Mouse (Mus musculus) layer of hippocampus, adult 8-10 months (tissue): ENCODE data around the gene Padi4. TPM values are rescaled to one million over a fixed set of nuclear protein-coding genes. Genes with fewer than 3 reads are reported as not detected.
A peak's percentile ranks its signal among the peaks of the same experiment; 100 is the strongest.

Source experiments
- DNase-seq, 2 experiments: peaks; one replicate each; pipeline ENCODE4 v3.0.0; 2022; ENCODE audit warnings: low spot score in 2 of 2
- total RNA-seq, 4 experiments: library from RNA; stranded (reverse); gene quantifications; 2 replicates each; pipeline ENCODE4 v1.2.4; 2022

Gene Padi4
- total RNA-seq, 4 experiments from 2014 or later, result 0.18 TPM; not detected in 3

DNA sequence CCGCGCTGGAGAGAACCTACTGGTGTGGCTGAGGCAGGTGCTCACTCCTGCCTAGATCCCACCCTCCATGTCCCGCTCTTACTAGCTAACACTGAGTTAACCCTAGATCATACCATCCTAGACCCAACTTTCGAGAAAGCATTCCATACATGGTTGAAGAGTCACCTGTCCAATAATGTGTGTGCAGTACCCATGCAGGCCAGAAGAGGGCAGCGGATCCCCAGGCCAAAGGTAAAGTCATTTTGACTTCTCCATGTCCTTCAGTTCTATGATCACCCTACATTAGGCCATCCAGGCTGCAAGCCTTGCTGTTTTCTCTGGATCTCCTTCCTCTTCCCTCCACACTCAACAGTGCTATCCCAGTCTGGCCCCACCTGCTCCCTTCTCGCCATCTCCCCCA lies 14.9 kb upstream of the Padi4 start:
- peak in 1 of 2 experiments; percentile 50 for DNase-seq

DNA sequence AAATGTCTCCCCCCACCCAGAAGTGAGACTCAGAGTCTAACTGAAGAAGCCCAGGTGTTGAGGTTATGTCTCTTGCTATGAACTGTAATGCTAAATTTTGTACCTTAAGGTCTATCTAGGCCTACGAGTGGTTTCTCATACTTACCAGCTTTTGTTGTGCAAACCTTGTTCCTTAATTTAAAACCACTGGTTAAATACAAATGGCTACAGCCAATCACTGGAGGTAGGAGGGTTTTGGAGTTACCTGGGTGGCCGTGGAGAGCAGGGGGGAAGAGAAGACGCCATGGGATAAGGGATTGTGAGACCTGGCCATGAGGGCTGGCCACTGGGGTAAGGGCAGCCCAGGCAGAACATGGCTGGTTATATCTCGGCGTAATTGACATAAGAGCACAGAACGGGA lies 14.2 kb upstream of the Padi4 start:
- no peak for DNase-seq

DNA sequence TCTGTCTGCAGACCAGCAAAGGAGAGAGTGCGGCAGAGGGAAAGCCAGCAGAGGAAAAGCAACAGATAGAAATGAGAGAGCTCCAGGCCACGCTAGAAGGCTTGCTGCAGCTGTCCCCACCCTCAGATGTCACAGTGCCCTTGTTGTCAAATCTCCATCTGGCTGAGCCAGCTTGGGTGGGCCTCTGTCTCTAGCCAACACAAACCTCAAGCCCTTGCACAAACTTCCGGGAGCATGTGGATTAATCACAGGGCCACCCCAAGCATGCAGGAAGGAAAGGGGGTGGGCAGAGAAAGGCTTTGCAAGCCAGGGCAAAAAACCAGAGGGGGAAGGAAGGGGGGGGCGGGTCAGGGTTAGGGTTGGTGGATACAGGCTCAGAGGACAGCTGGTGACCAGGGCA lies 13.4 kb upstream of the Padi4 start:
- no peak for DNase-seq

DNA sequence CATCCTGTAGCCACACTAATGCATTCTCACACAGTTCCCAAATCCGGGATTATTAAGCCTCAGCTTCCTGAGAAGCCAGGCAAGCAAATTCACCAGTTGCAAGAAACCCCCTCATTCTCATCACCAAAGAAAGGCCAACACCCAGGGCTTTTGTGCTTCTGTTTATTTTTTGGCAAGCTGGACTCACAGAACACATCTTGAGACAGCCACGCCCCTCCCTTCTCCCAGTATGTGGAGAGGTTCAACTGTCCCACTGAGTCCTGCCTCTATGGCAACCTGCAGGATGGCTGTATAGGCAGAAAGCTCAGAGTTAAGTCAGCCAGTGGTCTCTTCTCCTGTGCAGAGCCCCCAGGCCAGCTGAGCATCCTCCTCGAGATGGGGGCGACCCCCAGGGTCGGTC lies 11.2 kb upstream of the Padi4 start:
- DNase-seq, result no peak

DNA sequence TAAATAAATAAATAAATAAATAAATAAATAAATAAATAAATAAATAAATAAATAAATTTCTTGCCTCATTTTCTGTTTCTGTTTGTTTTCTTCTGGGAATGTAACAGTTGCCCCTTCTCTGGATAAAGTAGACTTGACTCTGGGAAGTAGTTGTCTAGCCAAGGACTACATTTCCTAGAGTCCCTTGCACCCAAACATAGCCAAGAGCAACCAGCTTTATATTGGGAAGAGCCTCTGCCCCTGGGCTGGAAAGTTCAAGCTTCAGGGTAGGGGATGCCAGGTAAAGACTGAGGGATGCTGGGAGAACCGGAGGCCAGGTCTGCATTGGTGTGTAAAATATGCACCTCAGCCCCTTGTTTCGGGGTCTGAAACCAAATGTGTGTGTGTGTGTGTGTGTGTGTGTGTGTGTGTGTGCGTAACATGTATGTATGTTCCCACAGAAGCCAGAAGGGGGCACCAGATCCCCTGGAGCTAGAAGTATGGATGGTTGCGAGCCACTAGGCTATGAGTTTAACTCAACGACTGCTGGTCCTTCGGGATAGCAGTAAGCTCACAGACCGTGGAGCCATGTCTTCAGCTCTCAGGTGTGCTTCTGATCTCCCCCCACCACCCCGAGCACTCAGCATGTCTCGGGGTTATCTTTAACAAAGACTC lies 10.4 kb upstream of the Padi4 start:
- no peak for DNase-seq

DNA sequence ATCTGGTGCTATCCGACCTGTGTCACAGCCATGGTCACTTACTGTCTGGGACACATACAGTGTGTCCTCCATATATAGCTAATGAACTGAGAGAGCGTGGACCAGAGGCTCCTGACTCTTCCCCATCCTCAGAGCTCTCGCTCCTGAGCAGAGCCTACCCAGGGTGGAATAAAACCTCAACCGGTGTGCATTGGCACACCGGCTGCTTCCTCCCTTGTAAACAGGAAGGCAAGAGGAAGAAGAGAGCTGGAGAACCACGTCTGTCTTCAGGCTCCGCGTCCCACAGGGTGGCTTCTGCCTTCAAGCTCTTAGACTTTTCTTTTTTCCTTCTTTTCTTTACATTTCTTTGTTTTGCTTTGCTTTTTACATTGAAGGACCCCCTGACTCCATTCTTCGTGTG lies 8.8 kb upstream of the Padi4 start:
- DNase-seq, result no peak

DNA sequence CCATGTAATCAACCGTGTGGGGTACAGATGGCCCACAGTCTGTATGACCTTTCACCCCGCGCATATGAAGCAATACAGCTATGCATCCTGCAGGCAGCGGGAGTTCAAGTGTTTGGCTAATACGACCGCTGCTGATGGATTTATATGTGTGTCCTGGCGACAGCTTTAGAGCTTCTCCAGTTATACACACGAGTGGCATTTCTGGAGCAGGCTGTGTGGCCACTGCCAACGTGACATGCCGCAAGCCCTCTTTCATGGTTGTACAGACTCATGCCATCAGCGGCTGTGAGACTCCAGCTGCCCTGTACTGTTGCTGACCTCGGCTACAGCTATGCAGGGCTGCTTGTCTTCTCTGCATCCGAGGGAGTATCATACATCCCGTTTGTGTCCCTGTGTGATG lies 6.5 kb upstream of the Padi4 start:
- no peak for DNase-seq

DNA sequence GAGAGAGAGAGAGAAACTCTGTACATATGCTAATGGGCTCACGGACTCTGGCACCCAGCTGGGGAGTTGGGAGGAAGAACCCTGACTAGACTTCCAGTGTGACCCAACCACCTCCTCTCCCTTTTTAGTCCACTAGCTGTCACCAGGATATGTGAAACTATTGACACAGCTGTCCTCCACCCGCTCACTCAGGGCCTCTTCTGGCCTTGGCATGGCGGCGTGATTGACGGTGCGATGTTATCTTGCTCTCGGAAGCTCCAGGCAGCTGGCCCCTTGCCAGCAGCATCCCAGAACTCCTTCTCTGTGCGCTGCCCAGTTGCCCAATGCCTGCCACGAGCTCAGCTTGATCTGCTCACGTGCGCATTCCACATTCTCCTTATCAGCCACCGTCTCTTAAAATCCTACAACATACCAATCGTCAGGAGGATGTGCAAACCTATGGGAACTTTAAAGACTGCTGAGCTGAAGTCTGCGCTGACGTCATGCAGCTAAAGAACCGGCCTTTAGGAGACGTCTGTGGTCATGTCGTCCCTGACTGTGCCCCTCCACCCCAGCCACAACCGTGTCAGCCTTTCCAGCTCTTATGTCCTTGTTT lies 5.9 kb upstream of the Padi4 start:
- no peak for DNase-seq

DNA sequence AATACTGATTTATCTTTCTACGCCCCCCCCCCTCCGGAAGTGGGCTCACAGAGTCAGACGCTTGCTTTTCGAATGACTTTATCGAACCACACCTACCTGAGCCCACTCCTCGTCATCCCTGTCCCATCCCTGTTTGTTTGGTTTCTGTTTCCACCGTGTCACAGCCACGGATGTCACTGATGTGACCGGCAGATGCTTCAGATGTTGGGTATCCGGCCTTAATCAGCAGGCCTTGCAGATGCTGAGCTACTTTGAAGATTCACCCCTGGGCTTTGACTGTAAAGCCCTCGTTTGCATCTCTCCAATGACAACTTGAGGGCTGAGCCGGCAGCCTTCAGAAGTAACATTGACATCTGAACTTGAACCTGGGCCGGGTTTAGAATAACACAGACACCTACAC lies 2.6 kb upstream of the Padi4 start:
- DNase-seq, result no peak

DNA sequence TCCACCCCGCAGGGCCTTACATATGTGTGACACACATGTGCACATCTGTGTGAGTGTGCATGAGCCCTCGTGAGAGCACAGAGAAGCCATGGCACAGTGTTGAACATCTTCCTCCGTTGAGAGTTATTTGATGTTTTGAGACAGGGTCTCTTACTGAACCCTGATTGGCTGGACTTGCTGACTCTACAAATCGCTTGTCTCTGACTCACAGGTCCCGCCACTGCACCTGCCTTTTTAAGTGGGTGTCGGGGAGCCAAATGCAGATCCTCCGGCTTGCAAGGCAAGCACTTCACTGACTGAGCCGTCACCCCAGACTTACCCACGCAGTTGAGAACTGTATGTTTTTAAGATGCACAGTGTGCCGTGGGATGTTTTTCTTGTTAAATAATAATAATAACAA lies 1.8 kb upstream of the Padi4 start:
- DNase-seq, result no peak

DNA sequence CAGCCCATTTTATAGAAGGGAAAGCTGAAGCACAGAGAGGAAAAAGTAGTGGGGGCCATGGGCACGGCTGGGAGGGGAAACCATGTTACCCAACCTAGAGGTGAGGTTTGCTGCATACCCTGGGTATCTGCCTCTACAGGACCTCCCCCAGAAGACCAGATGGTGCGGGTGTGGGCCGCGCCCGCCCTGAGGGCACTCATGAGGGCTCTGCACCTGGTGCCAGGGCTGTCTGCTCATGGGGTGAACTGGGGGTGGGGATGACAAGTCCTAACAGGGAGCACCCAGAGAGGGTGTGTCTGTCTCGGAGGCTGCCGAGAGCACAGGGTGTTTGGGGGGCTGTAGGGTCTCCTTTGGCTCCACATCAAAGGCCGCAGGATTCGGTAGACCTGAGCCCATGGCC lies 857 bp upstream of the Padi4 start:
- no peak for DNase-seq

DNA sequence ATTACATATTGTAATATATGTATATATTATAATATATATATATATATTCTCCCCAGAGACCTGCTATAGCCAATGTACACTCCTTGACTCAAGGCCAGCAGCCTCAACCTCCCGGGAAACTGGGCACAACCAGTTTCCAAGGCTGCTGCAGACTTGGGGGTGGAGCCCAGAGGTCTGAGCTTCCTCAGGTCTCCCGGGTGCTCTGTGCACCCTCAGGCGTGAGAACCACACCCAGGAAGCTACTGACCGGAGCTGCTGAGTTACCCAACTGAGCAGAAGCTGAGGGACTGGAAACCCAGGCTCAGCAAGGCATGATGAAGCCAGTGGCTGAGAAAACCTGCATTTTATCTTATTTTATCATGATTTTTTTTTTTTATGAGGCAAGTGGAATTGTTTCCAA lies 2.9 kb downstream of the Padi4 start:
- DNase-seq, result no peak

DNA sequence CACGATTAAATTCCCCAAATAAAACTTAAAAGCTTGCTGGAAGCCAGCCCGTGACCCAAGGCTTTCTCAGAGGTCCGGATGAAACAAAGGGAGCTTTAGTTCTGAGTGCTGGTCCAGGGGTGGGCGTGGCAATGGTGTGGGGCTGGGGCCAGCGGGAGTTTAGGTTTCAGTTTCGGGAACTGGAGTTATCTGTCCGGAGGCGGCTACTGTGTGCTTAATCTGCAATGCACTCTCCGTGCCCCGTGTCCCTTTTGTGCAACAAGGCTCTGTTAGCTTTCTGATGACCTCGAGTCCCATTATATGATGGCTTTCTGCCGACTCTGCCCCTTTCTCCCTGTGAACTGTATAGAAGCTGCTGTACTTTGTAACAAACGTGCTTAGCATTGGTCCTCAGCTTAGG lies 3.6 kb downstream of the Padi4 start:
- no peak for DNase-seq

DNA sequence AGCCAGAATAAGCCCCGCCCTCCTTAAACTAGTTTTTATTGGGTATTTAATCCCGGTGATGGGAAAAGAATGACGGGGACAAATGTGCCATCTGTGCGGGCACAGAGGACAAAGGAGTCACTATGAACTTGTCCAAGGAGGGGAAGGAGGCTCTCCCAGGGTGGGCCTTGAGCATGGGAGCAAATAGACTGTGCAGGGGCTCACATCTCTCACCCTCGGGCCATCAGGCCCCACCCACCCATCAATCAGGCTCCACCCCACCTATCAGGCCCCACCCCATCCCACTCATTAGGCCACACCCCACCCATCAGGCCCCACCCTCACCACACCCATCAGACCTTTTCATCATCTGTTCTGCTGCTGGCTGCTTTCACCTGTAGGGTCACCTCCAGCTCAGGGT lies 5.1 kb downstream of the Padi4 start:
- DNase-seq, result no peak

DNA sequence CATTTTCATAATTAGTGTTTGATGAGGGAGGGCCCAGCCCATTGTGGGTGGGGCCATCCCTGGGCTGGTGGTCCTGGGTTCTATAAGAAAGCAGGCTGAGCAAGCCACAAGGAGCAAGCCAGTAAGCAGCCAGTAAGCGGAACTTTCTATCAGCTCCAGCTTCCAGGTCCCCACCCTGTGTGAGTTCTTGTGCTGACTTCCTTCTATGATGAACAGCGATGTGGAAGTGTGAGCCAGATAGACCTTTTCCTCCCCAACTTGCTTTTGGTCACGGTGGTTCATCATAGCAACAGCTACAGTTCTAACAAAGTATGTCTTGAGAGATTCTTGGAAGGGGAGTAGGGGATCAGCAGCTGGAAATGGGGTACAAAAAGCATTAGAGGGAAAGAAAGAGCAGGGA lies 8.1 kb downstream of the Padi4 start:
- DNase-seq, result no peak

DNA sequence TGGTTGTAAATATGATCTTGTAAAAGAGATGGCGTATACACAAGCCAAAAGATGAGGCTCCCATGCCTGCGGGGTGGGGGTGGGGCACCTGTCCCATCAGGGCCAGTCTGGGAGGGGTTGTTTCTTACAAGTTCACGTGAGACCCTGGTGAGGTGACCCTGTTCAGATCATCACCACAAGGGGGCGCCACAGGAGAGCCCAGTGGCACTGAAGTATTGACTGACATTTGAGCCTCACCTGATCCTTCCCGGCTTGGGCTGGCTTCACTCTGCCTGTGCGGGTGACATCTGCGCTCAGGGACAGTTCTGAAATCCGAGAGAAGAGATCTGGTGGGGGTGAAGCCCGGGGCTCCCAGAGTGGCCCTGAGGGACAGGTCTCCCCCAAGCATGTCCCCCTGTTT lies 10.9 kb downstream of the Padi4 start:
- peak in 1 of 2 experiments; percentile 10 for DNase-seq

DNA sequence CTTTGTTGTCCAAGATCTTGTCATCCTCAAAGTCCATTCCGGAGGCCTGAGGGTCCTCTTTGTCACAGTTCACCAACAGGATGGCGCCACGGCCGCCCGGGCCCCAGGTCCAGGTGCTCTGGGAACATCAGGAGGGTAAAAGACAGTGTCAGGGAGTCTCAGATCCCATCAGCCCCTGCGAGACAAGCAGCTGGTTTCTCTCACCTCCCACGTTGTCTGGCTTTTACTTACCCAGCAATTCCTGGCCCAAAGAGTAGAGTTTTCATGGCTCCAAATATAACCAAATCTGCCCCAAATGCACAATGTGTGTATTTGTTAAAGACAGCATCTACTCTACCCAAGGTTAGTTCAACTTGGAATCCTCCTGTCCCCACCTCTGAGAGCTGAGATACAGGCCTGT lies 12.4 kb downstream of the Padi4 start:
- no peak for DNase-seq

DNA sequence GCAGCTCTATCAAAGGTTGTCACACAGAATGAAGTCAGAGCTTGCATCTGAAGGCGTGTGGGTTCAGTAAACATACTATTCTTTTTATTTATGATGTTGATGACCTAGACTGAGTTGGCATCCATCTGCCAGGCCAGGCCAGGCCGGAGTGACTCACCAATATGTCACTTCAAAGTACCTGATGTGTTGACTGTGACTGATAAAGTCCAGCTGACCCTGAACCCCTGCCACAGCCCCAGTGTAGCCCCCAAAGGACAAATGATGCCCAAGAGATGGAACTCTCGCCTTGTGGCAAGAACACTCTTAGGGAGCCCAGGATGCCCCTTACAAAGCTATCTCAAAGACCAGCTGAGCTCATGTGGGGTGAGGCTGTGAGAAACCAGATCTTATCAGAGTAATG lies 18.2 kb downstream of the Padi4 start:
- no peak for DNase-seq

DNA sequence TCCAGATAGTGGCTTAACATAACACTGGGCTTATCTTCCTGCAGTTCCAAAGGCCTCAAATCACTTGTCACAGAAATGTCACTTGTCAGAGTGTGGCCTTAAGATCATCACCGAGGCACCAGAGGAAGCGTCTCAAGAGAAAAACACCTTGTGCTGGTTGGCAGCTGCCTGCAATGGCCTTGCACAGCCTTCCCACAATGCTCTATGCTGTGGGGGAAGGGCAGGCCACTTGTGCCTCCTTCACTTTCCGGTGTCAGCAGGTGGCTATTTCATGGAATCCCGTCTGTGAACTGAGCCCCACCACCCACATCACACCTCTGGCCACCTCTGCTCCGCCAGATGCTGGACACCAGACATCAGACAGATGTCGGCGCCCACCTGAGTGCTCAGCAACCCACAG lies 20.7 kb downstream of the Padi4 start:
- no peak for DNase-seq

DNA sequence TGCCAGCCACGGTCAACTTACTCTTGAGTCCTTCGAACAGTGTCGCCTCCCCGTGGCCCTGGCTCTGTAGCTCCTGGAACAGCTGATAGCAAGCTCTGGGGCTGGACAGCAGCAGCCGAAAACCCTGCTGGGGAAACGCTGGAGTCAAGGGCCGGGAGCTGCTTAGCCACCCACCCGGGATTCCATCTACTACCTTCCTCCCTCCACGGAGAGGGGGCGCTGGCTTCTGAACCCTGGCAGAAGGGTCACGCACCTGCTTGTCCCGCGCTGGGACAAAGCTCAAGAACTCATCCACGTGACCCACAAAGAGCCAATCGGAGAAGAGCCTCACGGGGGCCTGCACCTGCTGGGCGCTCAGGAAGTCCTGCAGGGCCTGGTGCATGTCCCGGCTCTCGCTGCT lies 23.7 kb downstream of the Padi4 start:
- no peak for DNase-seq

DNA sequence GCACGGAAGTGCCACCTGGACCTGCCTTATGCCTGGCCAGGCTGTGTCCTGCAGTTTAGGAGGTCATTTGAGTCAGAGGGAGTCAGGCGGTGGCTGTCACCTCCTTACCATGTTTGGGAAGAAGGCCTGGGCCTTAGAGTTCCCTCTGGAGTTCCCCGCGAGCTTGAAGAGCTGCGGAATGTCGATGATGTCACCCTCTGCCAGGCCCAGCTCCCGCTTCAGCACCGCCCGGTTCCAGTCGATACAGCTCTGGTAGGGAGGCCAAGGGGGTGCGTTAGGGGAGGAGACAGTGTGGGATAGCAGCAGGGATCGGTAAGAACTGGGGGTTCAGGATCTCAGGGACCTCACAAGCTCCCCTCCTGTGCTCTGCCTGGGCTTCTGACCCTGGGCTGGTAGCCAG lies 26.1 kb downstream of the Padi4 start:
- no peak for DNase-seq

DNA sequence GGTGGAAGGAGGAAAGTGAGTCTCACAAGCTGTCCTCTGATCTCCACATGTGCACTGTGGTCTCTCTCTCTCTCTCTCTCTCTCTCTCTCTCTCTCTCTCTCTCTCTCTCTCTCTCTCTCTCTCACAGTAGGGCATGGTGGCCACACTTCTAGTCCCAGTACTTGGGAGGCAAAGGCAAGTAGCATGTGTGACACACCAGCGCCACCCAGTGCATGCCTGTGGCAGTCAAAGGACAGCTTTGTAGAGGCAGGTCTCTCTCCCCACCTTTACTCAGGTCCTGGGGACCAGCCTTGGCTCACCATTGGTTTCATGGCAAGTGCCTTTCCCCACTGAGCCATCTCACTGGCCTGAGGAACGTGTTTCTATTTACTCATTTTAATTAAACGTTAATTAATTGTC lies 29.4 kb downstream of the Padi4 start:
- peak; percentile 29 to 61 for DNase-seq

DNA sequence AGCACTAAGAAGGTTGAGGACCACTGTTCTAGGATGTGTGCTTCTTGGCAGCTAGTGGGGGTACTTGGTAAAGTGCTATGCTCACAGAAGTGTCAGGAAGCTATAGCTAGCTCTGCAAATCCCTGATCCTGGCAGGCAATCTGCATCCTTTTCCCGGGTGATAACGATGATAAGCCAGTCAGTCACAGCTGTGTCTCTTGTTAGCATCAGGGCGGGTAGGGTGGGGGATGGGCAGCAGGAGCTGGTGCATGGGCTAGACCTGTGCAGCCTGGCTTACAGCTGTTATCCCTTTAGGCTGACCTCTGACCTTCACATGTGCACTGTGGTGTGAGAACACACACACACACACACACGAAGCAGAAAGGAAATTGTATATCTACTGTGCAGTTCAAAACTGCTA lies 30.9 kb downstream of the Padi4 start:
- DNase-seq, result no peak

DNA sequence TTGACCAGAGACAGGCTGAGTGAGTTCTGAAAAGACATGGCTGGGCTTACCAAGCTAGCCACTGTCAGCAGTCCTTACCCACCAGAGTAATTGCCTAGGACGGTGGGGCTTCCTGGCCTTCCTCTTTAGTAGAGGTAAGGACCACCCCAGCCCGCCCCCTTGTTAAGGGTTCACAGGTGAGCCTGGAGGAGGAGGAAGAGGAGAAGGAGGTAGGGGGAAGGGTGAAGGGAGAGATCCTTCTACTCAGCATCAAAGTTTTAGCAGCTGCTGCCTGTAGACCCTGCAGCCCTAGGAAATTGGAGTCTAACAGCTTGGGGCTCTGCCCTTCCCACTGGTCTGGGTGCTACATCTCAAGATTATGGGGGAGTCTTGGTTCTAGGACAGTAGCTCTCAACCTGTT lies 31.5 kb downstream of the Padi4 start, which contains the start of gene Padi6:
Gene Padi6, minus strand, starts transcription at position 101 of the 400 bp plus-strand sequence.
- DNase-seq, result no peak
